Mouse (Mus musculus) c-Kit-positive CD71-negative TER-119-negative erythroid progenitor cells, embryonic 14.5 days (primary cell): ENCODE data around the gene Gm20605.

Experiments
- DNase-seq: peaks from one replicate; pipeline ENCODE4 v3.0.0-alpha.2; 2013; ENCODE audit warnings: low read depth

Gene Gm20605

DNA sequence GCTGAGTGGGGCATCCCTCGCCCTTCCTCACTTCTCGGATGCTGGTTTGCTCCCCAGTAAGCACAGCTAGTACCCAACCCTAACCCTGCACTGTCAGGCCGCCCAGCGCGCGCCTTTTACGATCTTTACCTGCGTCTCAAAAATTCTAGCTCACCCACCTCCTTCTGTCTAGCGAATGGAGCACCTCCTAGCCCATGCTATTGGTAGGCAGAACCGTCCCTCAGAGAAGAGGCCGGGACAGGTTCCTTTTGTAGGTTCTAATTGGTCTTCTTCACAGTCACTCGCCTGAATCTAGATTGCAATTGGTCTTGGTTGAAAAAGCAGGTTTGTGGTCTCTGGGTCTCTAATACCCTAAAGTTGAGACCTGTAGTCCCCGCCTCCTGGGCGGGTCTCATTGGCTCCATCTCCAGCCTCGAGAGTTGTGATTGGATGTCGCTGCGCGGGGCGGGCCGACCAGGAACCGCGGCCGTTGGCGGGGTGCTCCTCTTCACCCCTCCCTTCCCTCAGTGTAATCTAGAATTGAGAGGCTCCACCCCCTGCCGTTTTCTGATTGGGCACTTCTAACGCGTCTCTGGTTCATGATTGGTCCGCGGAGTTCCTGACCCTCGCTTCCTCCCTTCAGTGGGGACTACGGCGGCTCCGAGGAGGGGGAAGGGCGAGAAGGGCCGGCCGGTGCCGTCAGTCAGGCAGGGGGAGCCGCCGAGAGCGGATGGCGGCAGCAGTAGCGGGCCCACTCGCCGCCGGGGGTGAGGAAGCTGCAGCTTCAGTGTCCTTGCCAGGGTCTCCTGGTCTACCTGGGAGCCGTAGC is at the start of gene Gm20605, which contains the start of the genes Fbxo24 and Lrch4:
Gm20605 (plus strand) TSS at position 678 of the 808 bp plus-strand sequence.
Fbxo24 (minus strand) TSS at position 505 of the 808 bp plus-strand sequence.
Lrch4 (plus strand) TSS at position 624 of the 808 bp plus-strand sequence.
- peak; percentile 99 for DNase-seq

DNA sequence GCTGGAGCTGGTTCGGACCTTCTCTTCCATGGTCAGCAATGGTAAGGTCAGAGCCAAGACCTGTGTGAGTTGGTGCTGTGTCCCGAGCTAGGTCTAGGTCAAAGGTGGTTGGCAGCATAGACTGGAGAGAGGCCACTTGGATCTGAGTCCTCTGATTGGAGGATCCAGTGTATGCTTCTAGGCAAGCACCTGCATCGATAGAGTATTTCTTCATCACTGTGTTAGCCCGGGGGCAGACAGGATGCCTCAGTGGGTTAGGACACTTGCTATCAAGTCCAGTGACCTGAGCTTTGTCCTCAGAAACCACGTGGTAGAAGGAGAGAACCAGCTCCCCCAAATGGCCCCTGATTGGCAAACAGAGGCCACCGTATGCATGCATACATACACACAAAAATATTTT is 48.7 kb upstream of the Gm20605 start:
- DNase-seq = no peak

DNA sequence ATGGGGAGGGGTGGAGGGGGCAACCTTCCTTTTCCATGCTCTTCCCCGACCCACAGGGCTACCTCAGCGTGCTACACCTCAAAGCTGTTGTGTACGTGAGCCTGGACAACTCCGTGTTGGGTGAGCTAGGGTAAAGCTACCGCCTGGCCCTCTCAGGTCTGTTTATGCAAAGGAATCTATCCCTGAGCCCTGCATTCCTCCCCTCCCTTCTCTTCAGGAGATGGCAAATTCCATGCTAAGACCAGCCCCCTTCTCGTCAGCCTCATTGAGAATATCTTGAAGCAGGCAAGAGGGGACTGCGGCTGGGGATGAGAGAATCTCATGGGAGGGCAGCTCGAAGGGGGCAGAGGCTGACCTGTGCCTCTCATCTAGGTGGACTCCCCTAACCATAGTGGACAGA is 46.3 kb upstream of the Gm20605 start:
- no peak for DNase-seq

DNA sequence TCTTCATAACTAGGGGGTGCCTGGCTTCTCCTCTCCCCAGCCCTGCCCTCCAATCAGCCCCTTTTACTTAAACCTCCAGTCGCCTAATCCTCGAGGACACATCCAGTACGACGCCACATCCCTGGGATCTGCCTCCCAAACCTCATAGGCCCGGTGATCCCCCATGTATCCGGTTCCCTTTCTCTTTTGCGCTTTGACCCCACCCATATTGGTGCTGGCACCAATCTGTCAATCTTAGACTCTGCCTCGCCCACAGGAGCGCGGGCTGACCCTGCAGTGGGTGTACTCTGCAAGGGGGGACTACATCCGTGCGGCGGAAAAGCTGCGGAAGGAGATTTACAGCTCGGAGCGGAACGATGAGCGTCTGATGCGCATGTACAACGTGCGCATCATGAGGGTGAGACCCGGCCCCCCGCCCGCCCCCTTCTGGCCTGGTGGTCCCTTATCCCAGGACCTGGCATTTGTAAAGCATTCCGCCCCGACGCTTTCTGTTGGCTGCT is 45.3 kb upstream of the Gm20605 start:
- no peak for DNase-seq

DNA sequence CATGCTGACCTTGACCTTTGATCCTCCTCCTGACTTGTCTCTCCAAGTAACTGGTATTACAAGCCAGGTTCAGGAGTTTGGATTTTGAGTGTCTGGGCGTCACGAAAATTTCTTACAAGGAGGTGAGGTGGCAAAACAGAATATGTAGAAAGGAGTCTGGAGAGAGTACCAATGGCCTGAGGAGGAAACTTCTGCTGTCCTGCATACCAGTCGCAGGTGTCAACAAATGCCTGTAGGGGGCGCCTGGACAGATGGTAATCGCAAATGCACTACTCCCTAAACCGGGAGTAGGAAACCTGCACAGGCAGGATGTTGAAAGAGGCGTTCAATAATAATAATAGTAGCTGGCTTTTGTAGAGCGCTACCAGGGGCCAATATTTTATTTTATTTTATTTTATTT is 44.0 kb upstream of the Gm20605 start:
- peak; percentile 53 for DNase-seq

DNA sequence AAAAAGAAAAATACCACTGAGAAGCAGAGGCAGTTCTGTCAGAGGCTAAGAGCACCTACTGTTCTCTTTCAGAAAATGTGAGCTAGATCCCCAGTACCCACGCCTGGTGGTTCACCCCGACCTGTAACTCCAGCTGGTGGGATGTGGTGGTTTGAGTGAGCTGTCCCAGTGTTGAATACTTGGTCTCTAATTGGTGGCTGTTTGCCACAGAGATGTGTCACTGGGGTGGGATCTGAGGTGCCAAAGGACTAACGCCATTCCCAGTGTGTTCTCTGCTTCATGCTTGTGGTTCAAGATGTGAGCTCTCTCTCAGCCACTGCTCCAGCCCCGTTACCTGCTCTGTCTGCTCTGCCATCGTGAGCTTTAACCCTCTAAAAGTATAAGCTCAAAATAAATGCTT is 38.5 kb upstream of the Gm20605 start:
- DNase-seq = no peak

DNA sequence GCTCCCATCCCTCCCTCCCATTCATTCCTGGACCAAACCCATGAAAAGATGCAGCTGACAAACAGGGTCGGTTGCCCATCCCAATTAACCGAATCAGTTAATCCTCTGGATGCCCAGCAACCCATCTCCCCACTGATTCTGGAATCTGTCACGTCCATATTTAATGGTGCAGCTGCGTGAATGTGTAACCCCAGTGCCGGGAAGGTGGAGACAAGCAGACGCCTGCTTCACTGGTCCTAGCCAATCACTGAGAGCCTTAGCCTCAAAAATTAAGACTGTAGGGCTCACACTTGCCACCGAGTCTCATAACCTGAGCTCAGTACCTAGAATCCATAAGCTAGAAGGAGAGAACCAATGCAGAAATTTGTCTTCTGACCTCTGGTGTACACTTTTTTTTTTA is 33.1 kb upstream of the Gm20605 start:
- no peak for DNase-seq

DNA sequence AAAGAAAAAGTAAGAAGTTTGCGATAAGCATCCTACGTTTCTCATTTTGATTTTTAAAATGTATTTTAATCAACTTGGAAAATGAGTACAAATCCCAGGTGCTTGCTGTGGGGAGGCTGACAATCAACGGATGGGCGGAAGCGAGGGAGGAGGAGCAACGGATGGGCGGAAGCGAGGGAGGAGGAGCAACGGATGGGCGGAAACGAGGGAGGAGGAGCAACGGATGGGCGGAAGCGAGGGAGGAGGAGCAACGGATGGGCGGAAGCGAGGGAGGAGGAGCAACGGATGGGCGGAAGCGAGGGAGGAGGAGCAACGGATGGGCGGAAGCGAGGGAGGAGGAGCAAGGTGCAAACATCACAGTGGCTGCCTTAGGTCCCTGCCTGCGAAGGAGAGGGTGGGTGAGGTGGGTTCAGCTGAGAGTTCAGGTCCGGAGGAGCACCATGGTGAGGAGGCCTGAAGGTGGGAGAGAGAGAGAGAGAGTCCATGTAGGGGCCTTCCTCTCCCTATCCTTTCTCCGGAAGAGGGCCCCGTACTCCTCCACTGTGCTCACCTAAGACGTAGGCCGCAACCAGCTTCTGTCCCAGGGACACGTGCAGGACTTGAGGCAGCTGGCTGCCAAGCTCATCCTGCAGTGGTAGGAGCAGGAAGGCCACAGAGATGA is 32.2 kb upstream of the Gm20605 start:
- DNase-seq = no peak

DNA sequence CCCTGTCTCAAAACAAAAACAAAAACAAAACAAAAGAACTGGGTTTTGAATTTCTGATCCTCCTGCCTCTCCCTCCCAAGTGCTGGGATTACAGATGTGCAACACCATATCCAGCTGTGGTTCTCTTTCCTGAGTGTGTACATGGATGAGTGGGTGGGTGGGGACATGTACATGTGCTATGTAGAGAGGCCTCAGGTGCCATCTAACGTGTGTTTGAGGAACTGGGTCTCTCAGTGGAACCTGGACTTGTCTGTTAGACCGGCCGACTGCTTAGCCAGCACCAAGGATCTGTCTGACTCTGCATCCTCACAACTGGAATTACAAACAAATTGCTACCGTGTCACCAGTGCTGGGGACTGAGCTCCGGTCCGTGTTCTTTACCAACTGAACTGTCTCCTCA is 31.4 kb upstream of the Gm20605 start:
- DNase-seq = no peak

DNA sequence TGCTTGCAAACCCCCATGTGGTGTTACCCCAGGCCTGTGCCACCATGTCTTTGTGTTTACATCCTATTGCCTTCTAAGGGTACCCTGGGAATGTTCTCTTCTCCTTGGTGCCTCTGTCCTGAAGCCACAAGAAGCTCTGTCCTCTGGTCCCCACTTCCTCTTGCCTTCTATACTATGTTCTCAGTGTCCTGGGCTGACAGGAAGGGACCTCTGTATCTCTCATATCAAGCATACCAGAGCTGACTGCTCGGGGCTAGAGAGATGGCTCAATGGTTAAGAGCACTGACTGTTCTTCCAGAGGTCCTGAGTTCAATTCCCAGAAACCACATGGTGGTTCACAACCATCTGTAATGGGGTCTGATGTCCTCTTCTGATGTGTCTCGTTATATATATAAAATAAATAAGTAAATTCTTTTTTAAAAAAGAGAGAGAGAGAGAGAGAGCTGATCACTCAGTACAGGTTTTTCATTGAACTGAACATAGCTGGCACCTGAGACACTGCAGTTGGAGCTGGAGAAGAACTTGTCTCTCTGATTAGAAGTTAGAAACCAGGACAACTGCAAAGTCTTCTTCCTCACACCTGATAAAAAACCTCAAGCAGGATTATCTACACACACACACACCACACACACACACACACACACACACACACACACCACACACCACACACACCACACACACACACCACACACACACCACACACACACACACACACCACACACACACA is 30.7 kb upstream of the Gm20605 start:
- DNase-seq = no peak

DNA sequence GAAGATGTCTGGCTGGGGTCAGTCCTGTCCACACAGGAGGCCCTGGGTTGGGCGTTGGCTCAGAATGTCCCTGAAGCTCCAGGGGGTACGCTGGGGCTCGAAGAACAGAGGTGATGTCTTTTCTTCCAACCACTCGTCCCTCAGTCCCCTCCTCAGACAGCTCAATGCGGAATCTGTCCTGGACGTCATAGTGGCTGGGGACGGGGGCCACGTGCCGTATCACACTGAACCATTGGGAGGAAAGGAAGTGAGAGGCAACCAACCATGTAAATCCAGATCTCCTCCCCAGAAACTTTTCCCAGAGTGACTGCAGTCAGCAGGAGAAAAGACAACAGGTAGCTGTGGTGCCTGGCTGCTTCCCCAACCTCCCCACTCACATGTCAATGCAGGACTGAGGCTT is 29.4 kb upstream of the Gm20605 start:
- no peak for DNase-seq

DNA sequence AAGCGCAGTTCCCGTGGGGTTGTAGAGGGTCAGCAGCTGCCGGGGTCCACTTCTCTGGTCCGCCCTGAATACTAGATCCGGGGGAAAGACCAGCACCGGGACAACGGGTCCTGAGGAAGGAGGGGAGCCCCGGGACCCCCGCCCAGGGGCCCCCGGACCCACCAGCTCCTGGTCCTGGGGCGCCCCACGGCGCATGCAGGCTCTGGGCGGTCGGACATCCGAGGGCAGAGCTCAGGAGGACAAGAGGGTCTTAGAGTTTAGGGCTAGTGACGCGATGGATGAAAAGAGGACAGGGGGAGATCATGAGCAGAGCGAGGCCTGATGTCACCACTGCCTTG is 28.7 kb upstream of the Gm20605 start:
- no peak for DNase-seq

DNA sequence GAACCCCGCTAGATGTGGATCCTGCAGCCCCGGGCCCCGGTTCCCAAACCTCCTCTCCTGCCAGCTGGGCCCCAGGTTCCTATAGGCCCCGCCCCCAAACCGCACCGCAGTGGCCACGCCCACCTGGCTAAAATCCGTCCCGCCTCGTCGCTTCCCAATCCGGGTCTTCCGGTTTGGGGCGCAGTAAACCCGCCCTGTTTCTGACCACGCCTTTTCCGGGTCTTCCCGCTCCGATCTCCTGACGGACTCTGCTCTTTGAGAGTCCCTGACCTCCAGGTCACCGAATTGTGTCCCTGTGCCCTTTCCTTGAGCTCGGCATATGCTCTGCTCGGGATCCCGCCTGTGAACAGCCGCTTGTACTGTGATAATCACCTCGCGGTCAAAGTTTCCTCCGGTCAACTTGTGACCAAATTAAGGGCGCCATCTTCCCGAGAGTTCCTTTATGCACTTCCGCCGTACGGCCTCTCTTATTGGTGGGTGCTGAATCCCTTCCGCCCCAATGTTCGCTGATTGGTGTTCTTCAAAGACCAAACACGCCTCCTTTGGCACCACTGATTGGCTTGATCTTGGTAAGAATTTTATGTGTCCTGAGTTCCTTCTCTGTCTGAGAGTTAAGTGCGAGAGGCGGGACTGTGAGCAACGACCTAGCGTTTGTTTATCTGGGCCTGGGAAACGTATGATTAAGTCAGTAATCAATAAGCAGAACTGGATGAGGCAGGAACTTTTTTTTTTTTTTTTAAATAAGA is 28.2 kb upstream of the Gm20605 start, which contains the start of gene Mospd3:
Mospd3 (minus strand) TSS at position 440 of the 746 bp plus-strand sequence.
- DNase-seq = peak; percentile 95

DNA sequence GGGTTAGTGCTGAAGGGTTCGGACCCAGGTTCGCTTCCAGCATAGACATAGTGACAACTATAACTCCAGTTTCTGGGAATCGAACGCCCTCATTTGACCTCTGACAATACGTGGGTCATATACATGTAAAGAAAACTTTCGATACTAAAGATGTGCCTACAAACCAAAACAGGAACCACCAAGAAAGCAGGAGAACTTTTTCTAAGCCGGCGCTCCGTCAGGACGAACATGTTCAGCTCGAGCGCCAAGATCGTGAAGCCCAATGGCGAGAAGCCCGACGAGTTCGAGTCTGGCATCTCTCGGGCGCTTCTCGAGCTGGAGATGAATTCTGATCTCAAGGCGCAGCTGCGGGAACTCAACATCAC is 27.6 kb upstream of the Gm20605 start:
- DNase-seq = no peak

DNA sequence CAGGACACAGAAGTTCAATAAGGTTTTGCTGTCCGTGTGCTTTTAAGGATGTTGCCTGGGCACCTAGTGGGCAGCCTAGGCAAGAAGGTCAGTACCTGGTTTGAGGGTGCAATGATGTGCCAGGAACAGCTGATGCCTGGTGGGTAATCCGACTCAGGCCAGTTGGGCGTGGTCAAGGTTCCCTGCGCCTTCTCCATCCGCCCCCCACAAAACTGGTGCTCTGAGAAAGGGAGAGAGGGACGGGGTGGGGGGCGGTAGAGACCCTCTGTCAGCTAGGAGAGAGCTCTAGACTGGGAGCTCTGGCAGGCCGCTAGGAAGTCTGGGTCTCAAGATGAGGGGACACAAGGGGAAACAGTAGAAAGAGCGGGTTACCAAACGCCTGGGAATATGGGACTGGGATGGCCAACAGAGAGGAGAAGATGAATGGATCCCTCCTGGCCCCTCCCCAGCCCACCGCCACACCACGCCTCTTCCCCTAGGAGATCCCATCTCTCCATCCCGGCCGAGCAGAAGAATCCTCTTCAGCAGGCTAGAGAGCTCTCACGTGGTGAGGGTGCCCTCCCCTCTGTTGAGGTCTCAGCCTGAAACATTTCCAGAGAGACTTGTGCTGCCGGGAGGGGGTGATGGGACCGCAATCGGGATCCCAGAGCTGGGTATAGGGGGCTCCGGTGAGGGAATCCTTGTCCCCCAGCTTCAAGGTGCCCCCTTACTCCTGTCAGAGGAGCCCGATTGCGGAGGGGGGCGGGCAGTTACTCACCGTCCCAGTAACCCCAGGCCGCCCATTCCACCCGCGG is 20.9 kb upstream of the Gm20605 start:
- no peak for DNase-seq

DNA sequence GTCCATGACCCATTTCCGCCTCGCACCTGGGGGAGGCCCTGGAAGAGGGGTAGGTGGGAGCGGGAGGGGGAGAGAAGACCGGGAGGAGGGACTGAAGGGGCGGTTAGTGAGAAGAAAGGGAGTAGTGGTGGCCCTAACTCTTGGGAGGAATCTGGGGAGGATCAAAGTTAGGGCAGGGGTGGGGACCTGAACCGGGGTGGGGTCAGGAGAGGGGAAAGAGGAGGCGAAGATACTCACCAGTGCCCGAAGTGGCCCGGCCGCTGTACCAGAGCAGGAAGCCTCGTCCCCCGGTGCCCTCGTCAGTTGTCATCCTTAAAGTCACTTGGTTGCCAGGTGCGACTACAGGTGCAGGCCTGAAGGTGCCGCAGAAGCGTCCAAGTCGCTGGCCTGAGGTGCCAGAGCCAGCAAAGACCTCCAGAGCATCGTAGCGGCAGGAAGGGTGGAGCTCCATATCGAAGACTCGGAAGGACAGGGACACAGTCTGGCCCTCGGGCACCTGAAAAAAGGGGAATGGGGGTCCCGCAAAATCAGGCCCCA is 20.3 kb upstream of the Gm20605 start:
- DNase-seq = no peak

DNA sequence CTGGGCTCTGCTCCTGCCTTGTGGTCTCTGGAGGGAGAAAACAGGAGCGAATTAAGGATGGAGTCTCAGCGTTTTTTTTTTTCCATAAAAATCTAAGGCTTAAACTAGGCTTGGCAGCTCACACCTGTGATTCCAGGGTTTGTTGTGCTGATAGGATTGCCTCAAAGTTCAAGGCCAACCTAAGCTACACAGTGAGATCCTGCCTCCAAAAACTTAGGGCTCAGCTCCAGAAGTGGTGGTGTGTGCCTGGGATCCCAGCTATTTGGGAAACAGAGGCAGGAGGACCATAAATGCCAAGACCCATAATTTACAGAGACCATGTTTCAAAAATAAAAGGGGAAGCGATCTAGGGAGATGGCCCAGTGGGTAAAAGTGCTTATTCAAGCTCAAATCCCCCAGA is 19.7 kb upstream of the Gm20605 start:
- DNase-seq = no peak

DNA sequence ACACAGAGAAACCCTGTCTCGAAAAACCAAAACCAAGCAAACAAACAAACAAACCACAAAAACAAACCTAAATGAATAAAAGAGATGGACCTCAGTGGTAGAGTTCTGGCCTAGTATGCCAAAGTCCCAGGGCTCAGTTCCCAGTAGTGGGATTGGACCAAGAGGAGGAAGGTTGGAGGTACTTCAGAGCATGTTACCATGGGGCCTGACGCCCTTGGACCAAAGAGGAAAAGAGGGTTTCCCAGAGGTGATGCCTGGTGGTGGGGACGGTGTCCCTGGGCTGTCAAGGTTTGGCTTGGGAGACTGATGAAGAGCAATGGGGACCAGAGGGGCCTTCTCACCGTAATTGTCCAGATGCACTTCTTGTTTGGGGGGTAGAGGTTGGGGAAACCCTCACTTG is 18.9 kb upstream of the Gm20605 start:
- DNase-seq = no peak

DNA sequence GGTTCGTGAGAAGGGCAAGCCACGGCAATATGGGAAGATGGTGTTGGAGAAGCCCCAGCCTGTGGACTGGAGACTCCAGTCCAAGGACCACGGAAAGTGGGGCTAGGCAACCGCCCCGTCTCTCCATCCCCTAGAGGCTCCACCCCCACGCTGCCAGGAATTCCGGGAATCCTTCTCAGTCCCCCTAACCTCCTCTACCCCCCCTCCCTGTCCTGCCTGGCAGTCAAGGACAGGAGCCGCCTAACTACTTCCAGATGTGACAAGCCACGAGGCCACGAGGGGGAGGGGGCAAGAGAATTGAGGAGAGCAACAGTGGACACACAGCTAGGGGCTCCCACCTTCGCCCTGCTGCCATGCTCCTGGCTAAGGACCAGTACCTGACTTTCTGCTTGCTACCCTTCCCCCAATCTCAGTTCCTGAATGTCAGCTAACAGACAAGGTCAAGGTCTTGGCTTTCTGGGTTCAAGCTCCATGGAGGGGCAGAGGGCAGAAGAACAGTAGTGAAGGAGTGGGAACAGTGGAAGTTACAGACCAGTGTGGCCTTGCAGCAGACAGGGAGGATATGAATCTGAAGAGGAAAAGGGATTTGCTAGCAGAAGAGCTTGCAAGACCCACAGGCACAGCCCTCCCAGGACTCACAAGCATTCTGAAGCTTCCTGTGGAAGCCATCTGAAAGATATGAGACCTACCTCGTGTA is 18.3 kb upstream of the Gm20605 start:
- DNase-seq = no peak

DNA sequence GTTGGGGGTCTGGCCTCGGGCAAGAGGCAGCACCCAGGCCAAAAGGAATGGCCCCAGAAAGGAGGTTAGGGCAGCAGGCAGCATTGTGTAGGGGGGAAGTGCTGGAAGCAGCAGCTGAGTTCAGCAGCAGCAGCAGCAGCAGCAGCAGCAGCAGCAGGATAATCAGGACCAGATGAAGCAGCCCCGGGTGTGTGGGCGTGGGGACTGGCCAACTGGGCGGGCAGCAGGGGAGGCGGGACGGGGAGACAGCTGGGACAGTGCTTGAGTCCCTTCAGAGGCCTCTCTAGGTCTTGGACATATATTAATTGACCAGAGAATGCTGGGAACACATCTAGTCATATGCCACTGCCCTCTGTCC is 17.8 kb upstream of the Gm20605 start:
- no peak for DNase-seq
